Mouse (Mus musculus) heart, embryonic 10.5 days (tissue): ENCODE results near the gene Ghsr. TPM values are rescaled to one million over a fixed set of nuclear protein-coding genes. Genes with fewer than 3 reads are reported as not detected.

ENCODE experiments used
- DNase-seq: peaks from one replicate; pipeline ENCODE4 v3.0.0-alpha.2; 2017; ENCODE audit warnings: low spot score
- H3K27ac ChIP-seq: fragments of 300-500 bp; sonication (generic); 2 replicates; pipeline ENCODE4 v1.5.1; 2016; ENCODE audit warnings: mild to moderate bottlenecking
- H3K27me3 ChIP-seq: fragments of 300-500 bp; sonication (generic); 2 replicates; pipeline ENCODE4 v1.6.1; 2016; ENCODE audit warnings: mild to moderate bottlenecking; ENCODE audit not compliant: poor library complexity, insufficient read depth, severe bottlenecking
- H3K36me3 ChIP-seq: fragments of 300-500 bp; sonication (generic); 2 replicates; pipeline ENCODE4 v1.6.1; 2016; ENCODE audit warnings: mild to moderate bottlenecking, moderate library complexity
- H3K4me1 ChIP-seq: fragments of 300-500 bp; sonication (generic); 2 replicates; pipeline ENCODE4 v1.6.1; 2016; ENCODE audit warnings: mild to moderate bottlenecking
- H3K4me3 ChIP-seq: fragments of 300-500 bp; sonication (generic); 2 replicates; pipeline ENCODE4 v1.5.1; 2016; ENCODE audit warnings: mild to moderate bottlenecking, moderate library complexity
- H3K9me3 ChIP-seq: fragments of 300-500 bp; sonication (generic); 2 replicates; pipeline ENCODE4 v1.6.1; 2016; ENCODE audit warnings: mild to moderate bottlenecking, moderate library complexity
- WGBS: fragments of 180-500 bp; shearing (Covaris S2); methylation state at CpG from one replicate; pipeline ENCODE4 v1.1.7; 2016; 5-methylcytosine and 5-hydroxymethylcytosine counted together
- polyA plus RNA-seq: library from polyadenylated mRNA; unstranded; fragments of >200 nt; fragmentation: Nextera tagmentation; extraction: Ambion mirVana; gene quantifications from 2 replicates; pipeline ENCODE4 v1.2.1, GENCODE M21; 2016

Gene Ghsr
- polyA plus RNA-seq, result not detected in 2 replicates

GRCm38 (mm10) chr3:27371276-27371621, at the start of gene Ghsr:
Gene Ghsr, plus strand, starts transcription at chr3:27371351.
- H3K9me3 ChIP-seq, result no peaks in the 10 kb centered on the region
- no peaks in the 10 kb centered on the region for H3K36me3 ChIP-seq
- H3K4me3 ChIP-seq, result peak within 1 kb of the TSS; percentile 36
- no peak within 1 kb of the TSS for H3K27ac ChIP-seq
- WGBS, result 3% methylated on average over 19 of the region's 19 CpGs
- peaks cover 14% of the 10 kb centered on the region for H3K4me1 ChIP-seq
- DNase-seq, result no peak
- peaks cover 59% of the 10 kb centered on the region for H3K27me3 ChIP-seq

- 78% methylated on average over 9 of the region's 9 CpGs for WGBS
- Histone ChIP-seq H3K9me3 (no peaks in the 10 kb centered on the region), H3K4me3 (no peak overlapping the region), H3K4me1 (no peaks in the 10 kb centered on the region), H3K36me3 (no peaks in the 10 kb centered on the region), H3K27me3 (no peaks in the 10 kb centered on the region), H3K27ac (no peak overlapping the region)
- no peak for DNase-seq
These were observed 48.6 kb upstream of the Ghsr start for GRCm38 (mm10) chr3:27322591-27322990.

GRCm38 (mm10) chr3:27323551-27323950, 47.6 kb upstream of the Ghsr start:
- WGBS, result 74% methylated on average over 5 of the region's 5 CpGs
- no peak for DNase-seq

GRCm38 (mm10) chr3:27326633-27327191, 44.4 kb upstream of the Ghsr start:
- no peak for DNase-seq
- no peaks in the 10 kb centered on the region for H3K36me3 ChIP-seq
- H3K9me3 ChIP-seq, result no peaks in the 10 kb centered on the region
- no peak overlapping the region for H3K27ac ChIP-seq
- no peak overlapping the region for H3K4me3 ChIP-seq
- H3K4me1 ChIP-seq, result no peaks in the 10 kb centered on the region
- H3K27me3 ChIP-seq, result no peaks in the 10 kb centered on the region
- 78% methylated on average over 4 of the region's 4 CpGs for WGBS

More at GRCm38 (mm10) chr3:27323551-27323950, 47.6 kb upstream of the Ghsr start:
- Histone ChIP-seq H3K4me1 (no peaks in the 10 kb centered on the region), H3K27me3 (no peaks in the 10 kb centered on the region), H3K4me3 (no peak overlapping the region), H3K9me3 (no peaks in the 10 kb centered on the region), H3K36me3 (no peaks in the 10 kb centered on the region), H3K27ac (no peak overlapping the region)

- no peaks in the 10 kb centered on the region for H3K4me1 ChIP-seq
- H3K27ac ChIP-seq, result no peak overlapping the region
- no peaks in the 10 kb centered on the region for H3K9me3 ChIP-seq
- no peak overlapping the region for H3K4me3 ChIP-seq
- no peaks in the 10 kb centered on the region for H3K27me3 ChIP-seq
- no peaks in the 10 kb centered on the region for H3K36me3 ChIP-seq
- WGBS, result 83% methylated on average over 5 of the region's 5 CpGs
- DNase-seq, result no peak
These were observed 40.4 kb upstream of the Ghsr start for GRCm38 (mm10) chr3:27330706-27331105.

GRCm38 (mm10) chr3:27338437-27338836, 32.7 kb upstream of the Ghsr start:
- Histone ChIP-seq H3K27me3 (no peaks in the 10 kb centered on the region), H3K27ac (no peak overlapping the region), H3K4me1 (no peaks in the 10 kb centered on the region), H3K9me3 (no peaks in the 10 kb centered on the region), H3K4me3 (no peak overlapping the region), H3K36me3 (no peaks in the 10 kb centered on the region)
- no peak for DNase-seq
- WGBS, result 30% methylated on average over 6 of the region's 6 CpGs

GRCm38 (mm10) chr3:27338887-27339286, 32.3 kb upstream of the Ghsr start:
- H3K27me3 ChIP-seq, result no peaks in the 10 kb centered on the region
- no peaks in the 10 kb centered on the region for H3K4me1 ChIP-seq
- H3K27ac ChIP-seq, result no peak overlapping the region
- H3K4me3 ChIP-seq, result no peak overlapping the region
- DNase-seq, result no peak
- 62% methylated on average over 3 of the region's 3 CpGs for WGBS
- H3K36me3 ChIP-seq, result no peaks in the 10 kb centered on the region
- H3K9me3 ChIP-seq, result no peaks in the 10 kb centered on the region

- H3K27me3 ChIP-seq, result no peaks in the 10 kb centered on the region
These were observed 30.4 kb upstream of the Ghsr start for GRCm38 (mm10) chr3:27340757-27341156.

GRCm38 (mm10) chr3:27342462-27342861, 28.7 kb upstream of the Ghsr start:
- no peak for DNase-seq
- H3K4me3 ChIP-seq, result no peak overlapping the region
- 59% methylated on average over 6 of the region's 6 CpGs for WGBS
- H3K4me1 ChIP-seq, result no peaks in the 10 kb centered on the region
- no peaks in the 10 kb centered on the region for H3K9me3 ChIP-seq
- no peaks in the 10 kb centered on the region for H3K36me3 ChIP-seq
- H3K27ac ChIP-seq, result no peak overlapping the region
- no peaks in the 10 kb centered on the region for H3K27me3 ChIP-seq

More at GRCm38 (mm10) chr3:27340757-27341156, 30.4 kb upstream of the Ghsr start:
- WGBS, result 81% methylated on average over 5 of the region's 5 CpGs
- H3K4me1 ChIP-seq, result no peaks in the 10 kb centered on the region
- no peak overlapping the region for H3K4me3 ChIP-seq
- H3K27ac ChIP-seq, result no peak overlapping the region
- no peaks in the 10 kb centered on the region for H3K9me3 ChIP-seq
- H3K36me3 ChIP-seq, result no peaks in the 10 kb centered on the region
- DNase-seq, result no peak

GRCm38 (mm10) chr3:27345526-27345925, 25.6 kb upstream of the Ghsr start:
- WGBS, result 49% methylated on average over 6 of the region's 6 CpGs
- H3K27me3 ChIP-seq, result no peaks in the 10 kb centered on the region
- H3K36me3 ChIP-seq, result no peaks in the 10 kb centered on the region
- H3K27ac ChIP-seq, result no peak overlapping the region
- no peak overlapping the region for H3K4me3 ChIP-seq
- H3K4me1 ChIP-seq, result no peaks in the 10 kb centered on the region
- no peaks in the 10 kb centered on the region for H3K9me3 ChIP-seq
- no peak for DNase-seq

GRCm38 (mm10) chr3:27348462-27348861, 22.7 kb upstream of the Ghsr start:
- no peaks in the 10 kb centered on the region for H3K27me3 ChIP-seq
- no peak for DNase-seq
- no peaks in the 10 kb centered on the region for H3K4me1 ChIP-seq
- H3K4me3 ChIP-seq, result no peak overlapping the region
- WGBS, result 76% methylated on average over 5 of the region's 5 CpGs
- no peaks in the 10 kb centered on the region for H3K36me3 ChIP-seq
- H3K9me3 ChIP-seq, result no peaks in the 10 kb centered on the region
- no peak overlapping the region for H3K27ac ChIP-seq

- DNase-seq, result no peak
These were observed 20.0 kb upstream of the Ghsr start for GRCm38 (mm10) chr3:27351105-27351504.

GRCm38 (mm10) chr3:27359100-27359720, 11.9 kb upstream of the Ghsr start:
- Histone ChIP-seq H3K36me3 (no peaks in the 10 kb centered on the region), H3K4me3 (no peak overlapping the region), H3K27ac (no peak overlapping the region), H3K9me3 (no peaks in the 10 kb centered on the region), H3K4me1 (no peaks in the 10 kb centered on the region), H3K27me3 (no peaks in the 10 kb centered on the region)
- DNase-seq, result no peak
- 65% methylated on average over 2 of the region's 2 CpGs for WGBS

More at GRCm38 (mm10) chr3:27351105-27351504, 20.0 kb upstream of the Ghsr start:
- WGBS, result 82% methylated on average over 9 of the region's 9 CpGs
- Histone ChIP-seq H3K4me1 (no peaks in the 10 kb centered on the region), H3K27ac (no peak overlapping the region), H3K9me3 (no peaks in the 10 kb centered on the region), H3K4me3 (no peak overlapping the region), H3K36me3 (no peaks in the 10 kb centered on the region), H3K27me3 (no peaks in the 10 kb centered on the region)

- no peaks in the 10 kb centered on the region for H3K9me3 ChIP-seq
- no peaks in the 10 kb centered on the region for H3K36me3 ChIP-seq
- H3K4me1 ChIP-seq, result peaks cover 14% of the 10 kb centered on the region
- H3K27me3 ChIP-seq, result peaks cover 58% of the 10 kb centered on the region
- DNase-seq, result peak; percentile 85
- no peak overlapping the region for H3K4me3 ChIP-seq
- 5% methylated on average over 10 of the region's 10 CpGs for WGBS
- no peak overlapping the region for H3K27ac ChIP-seq
These were observed 1.0 kb upstream of the Ghsr start for GRCm38 (mm10) chr3:27370125-27370524.
